Mouse (Mus musculus) E14TG2a.4 (cell line): Measurements from ENCODE around the gene Hnrnpu.
A peak's percentile ranks its signal among the peaks of the same experiment; 100 is the strongest.

Source experiments
- CTCF ChIP-seq: conservative IDR thresholded peaks from 2 replicates; pipeline ENCODE4 v1.5.1; 2014; ENCODE audit warnings: low read length
- POU5F1 ChIP-seq: IDR thresholded peaks from 2 replicates; pipeline ENCODE4 v1.6.1; 2014; ENCODE audit warnings: low read length, borderline replicate concordance

DNA sequence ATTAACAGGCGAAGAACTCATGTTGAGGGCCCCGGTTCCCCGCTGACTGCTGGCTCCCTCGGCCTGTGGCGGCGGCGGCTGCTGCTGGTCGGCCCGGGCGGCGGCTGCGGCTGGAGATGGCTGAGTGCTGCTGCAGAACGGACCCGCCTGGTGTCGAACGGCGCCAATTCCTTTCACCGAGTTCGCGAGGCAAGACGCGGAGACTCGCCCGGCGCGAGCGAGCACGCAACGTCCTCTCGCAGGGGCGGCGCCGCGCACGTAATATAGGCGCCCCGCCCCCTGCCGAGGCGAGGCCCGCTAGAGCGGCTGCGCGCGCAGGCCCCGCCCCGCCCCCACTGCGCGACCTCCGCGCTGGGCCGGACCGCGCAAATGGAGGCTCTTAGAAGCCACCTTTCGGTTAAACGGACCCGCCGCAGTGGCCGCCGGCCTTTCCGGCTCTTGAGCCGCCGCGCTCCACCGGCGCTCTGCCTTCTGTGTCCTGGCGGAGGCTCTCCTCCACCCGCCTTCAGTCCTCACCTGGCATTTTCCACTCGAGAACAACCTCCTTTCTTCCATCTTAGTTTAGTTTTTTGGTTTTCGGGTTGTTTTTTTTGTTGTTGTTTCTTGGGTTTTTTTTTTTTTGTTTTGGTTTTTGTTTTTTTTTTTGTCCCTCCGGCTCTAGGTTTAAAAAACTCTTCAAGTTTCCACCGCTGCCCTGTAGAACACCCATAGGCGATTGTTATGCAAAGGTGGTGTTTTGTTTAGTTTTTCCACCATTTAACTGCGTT, at the start of gene Hnrnpu:
- TF ChIP-seq CTCF (no peak), POU5F1 (peak; percentile 90)
